Mouse (Mus musculus) retina, embryonic 14.5 days (tissue): ENCODE results near the gene Ears2.

Source experiments
- DNase-seq: peaks from one replicate; pipeline ENCODE4 v3.0.0-alpha.2; 2015; ENCODE audit warnings: low spot score

Ears2 gene

GRCm38 (mm10) chr7:122066945-122067516 lies at the start of gene Ears2, which contains the start of gene Ubfd1:
Gene Ears2, minus strand, starts transcription at chr7:122067263.
Gene Ubfd1, plus strand, starts transcription at chr7:122067175.
- DNase-seq: peak; percentile 97

GRCm38 (mm10) chr7:122108206-122108605 lies 41.1 kb upstream of the Ears2 start:
- no peak for DNase-seq

DNA sequence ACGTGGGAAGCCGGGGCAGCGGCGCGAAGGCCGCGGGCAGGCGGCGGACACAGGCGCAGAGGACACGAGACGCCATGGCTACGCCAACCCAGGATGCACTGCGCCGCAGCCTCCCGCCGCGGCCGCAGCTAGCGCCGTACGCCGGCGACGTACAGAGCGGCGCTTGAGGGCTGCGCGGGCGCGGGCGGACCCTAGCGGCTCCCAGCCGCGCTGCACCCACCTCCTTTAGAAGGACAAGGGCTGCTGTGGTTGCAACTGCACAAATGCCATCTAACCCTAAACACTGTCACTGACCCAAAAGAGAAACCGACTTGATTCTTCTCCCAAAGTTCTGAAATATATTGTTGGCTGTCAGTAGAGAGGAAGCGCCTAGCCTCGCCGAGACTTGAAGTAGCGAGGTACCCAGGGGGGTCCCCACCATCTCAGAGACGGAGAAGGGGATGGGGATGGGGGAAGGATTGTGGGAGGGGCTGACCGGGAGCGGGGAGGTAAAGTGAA lies 34.7 kb upstream of the Ears2 start, which contains the start of gene Ndufab1:
TSS of gene Ndufab1 (minus strand) at position 140 of the 498 bp plus-strand sequence.
- DNase-seq: peak; percentile 96

DNA sequence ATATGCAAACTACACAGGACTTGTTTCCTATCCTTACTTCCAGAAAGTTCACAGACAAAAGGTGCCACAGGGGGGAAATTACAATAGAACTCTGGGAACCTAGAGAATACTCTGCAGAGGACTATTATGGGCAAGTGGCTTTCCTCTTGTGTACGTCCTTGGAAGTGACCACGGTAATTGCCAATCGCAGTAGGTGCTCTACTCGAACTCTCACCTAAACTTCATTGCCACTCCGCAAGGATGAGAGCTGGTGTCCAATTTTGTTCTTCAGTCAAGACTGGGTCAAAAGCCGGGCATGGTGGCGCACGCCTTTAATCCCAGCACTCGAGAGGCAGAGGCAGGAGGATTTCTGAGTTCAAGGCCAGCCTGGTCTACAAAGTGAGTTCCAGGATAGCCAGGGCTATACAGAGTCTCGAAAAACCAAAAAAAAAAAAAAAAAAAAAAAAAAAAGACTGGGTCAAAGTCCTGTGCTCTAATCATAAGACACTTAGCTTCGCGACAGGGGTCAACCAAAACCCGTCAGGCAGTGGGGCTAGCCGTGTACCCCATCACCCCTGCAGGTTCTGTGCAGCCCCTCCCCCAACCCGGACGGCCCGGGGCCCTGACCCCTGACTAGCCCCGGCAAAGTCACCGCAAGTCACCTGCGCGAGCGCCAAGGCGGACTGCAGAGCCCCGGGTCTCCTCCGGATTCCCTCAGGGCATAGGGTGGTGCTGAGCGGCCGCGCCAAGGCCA lies 34.1 kb upstream of the Ears2 start:
- DNase-seq: peak; percentile 57

DNA sequence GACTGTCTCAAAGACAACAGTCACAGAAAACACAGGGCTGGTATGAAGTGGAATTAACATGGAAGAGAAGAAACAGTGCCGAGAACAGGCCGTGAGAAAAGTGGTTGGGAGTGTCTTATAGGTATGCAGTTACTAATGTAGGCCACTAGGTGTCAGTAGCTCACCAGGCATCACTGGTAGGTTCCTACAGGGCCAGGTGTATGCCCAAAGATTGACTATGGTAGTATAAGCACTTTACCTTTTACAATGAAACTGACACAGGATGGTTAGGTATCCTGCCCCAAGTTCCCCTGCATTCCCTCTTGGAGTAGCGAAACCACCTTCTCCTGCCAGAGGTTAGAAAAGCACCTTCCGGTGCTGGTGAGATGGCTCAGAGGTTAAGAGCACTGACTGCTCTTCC lies 32.2 kb upstream of the Ears2 start:
- peak; percentile 77 for DNase-seq

- DNase-seq: no peak
These were observed 30.9 kb upstream of the Ears2 start for GRCm38 (mm10) chr7:122098009-122098408.

GRCm38 (mm10) chr7:122094564-122095330 lies 27.7 kb upstream of the Ears2 start:
- no peak for DNase-seq

DNA sequence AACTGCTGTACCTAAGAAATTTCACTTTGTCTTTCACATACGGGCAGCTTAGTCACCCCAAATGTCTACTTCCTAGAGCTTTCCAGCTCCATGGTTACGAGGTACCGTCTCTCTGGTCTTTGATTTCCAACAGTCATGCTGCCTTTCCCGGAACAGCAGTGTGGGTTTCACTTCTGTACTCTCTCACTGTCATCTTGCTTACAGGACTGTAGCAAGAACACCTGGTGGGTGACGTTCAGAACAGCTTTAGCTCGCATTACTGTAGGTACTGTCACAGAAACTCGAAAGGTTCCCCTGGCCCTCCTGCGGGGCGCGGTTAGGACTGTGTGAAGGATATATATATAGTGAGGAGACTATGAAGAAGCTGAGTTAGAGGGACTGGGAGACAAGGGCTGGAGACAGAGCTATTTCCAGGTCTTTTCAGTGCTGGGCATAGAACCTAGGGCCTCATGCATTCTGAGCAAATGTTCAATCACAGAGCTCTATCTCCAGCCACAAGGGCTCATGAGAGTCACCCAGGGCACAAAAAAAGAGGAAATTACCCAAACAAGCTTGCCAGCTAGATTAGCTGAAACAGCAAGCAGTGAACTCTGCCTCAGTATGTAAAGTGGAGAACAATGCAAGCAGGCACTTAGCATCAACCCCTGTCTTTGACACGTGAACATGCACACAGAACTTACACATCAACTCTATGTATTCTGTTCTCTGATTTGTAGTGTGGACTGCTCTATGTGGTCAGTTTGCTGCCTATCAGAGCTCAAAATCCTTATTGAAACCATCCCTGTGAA lies 20.3 kb upstream of the Ears2 start:
- no peak for DNase-seq

GRCm38 (mm10) chr7:122081071-122081470 lies 14.0 kb upstream of the Ears2 start:
- DNase-seq: no peak

- DNase-seq: no peak
These were observed 12.9 kb upstream of the Ears2 start for GRCm38 (mm10) chr7:122079798-122080554.

- DNase-seq: no peak
These were observed 7.3 kb upstream of the Ears2 start for GRCm38 (mm10) chr7:122074374-122074773.

DNA sequence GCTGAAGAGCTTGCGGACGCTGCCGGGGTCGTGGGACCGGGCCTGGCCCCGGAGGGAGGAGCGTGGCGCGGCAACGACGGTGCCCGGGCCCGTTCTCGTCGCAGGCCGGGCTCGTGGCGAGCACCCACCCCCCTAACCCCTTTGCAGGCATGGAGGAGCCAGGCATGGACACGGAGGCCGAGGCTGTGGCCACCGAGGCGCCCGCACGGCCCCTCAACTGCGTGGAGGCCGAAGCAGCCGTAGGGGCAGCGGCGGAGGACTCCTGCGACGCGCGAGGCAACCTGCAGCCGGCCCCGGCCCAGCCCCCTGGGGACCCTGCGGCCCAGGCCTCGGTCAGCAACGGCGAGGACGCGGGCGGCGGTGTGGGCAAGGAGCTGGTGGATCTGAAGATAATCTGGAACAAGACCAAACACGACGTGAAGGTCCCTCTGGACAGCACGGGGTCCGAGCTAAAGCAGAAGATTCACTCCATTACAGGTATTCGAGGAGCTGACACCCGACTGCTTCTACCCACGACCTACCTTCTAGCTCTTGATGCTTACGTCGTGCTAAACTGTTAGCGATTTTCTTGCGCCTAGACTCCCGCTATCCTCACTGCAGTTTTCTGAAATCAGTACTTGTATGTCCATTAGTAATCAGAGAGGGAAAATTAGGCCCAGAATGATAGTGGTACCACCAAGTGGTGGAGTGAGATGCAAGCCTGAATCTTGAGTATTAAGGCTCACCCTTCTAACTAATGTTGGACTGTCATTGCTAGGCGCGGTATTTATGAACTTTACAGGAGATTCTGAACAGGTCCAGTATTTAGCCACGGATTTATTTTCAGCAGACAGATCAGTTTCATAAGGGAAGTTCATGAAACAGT lies 686 bp upstream of the Ears2 start:
- peak; percentile 30 for DNase-seq

GRCm38 (mm10) chr7:122066102-122066944 lies 740 bp downstream of the Ears2 start:
- no peak for DNase-seq

GRCm38 (mm10) chr7:122065656-122066055 lies 1.4 kb downstream of the Ears2 start:
- DNase-seq: no peak

DNA sequence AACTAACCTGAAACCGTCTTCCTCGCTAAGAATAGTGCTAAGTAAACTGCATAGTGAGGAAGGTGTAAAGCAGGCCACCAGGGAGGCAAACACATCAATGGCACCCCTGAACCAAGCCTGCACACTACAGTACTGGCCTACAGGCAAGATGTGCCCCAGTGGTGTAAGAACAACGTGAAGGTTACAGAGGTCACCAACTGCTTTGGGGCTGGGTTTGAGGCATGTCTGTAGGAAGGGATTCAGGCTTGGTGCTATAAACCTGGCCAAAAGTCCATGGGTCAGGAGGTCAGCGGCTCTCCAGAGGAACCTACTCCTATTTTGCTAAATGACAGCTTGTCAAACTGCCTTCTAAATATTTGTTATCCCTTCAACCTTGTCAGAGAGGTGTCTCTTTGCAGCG lies 10.4 kb downstream of the Ears2 start:
- DNase-seq: no peak

GRCm38 (mm10) chr7:122050834-122051233 lies 16.2 kb downstream of the Ears2 start:
- no peak for DNase-seq

GRCm38 (mm10) chr7:122048191-122048590 lies 18.9 kb downstream of the Ears2 start:
- no peak for DNase-seq

- DNase-seq: no peak
These were observed 20.2 kb downstream of the Ears2 start for GRCm38 (mm10) chr7:122046813-122047212.

GRCm38 (mm10) chr7:122045711-122046110 lies 21.4 kb downstream of the Ears2 start:
- DNase-seq: no peak
